Mouse (Mus musculus) heart, adult 2 months (tissue): ENCODE measurements around the gene Sspo.

Source experiments
- CTCF ChIP-seq: fragments of 200-600 bp; IDR thresholded peaks from 2 replicates; pipeline ENCODE4 v1.8.1; 2022; ENCODE audit warnings: antibody characterized with exemption, mild to moderate bottlenecking, moderate library complexity
- EP300 ChIP-seq: fragments of 200-500 bp; IDR thresholded peaks from 2 replicates; pipeline ENCODE4 v1.6.1; 2011; ENCODE audit warnings: low read depth, low read length, control low read depth; ENCODE audit not compliant: insufficient read depth
- POLR2A ChIP-seq: fragments of 200-500 bp; IDR thresholded peaks from 2 replicates; pipeline ENCODE4 v1.6.1; 2011; ENCODE audit warnings: mild to moderate bottlenecking, low read depth, low read length, control low read depth; ENCODE audit not compliant: insufficient read depth

GRCm38 (mm10) chr6:48530862-48531261 lies 82.8 kb downstream of the Sspo start:
- TF ChIP-seq CTCF (no peak), POLR2A (no peak), EP300 (no peak)
